Mouse (Mus musculus) heart, adult 10 weeks (tissue): ENCODE data around the gene 3110070M22Rik. TPM values are rescaled to one million over a fixed set of nuclear protein-coding genes. Genes with fewer than 3 reads are reported as not detected.

ENCODE experiments used
- polyA plus RNA-seq: library from polyadenylated mRNA; stranded (reverse); fragments of 350-450 nt; fragmentation: Illumina TruSeq; extraction: RNeasy Lipid Tissue Mini Kit (QIAGEN cat#74804); gene quantifications from one replicate; pipeline ENCODE4 v1.2.3, GENCODE M21; 2014; ENCODE audit warnings: low read depth, low replicate concordance

Gene 3110070M22Rik
- polyA plus RNA-seq, result 2.6 TPM

GRCm38 (mm10) chr13:119487880-119488580, at the start of gene 3110070M22Rik, which contains the start of gene Tmem267:
Gene 3110070M22Rik, minus strand, starts transcription at chr13:119488383.
Gene Tmem267, plus strand, starts transcription at chr13:119488039.

GRCm38 (mm10) chr13:119462596-119463560, 25.3 kb downstream of the 3110070M22Rik start, which contains the start of gene 4833420G17Rik:
Gene 4833420G17Rik, plus strand, starts transcription at chr13:119462768.

Other genes starting within 250 kb of the 3110070M22Rik start
- 122 TPM for gene Paip1, start 59.8 kb downstream of the 3110070M22Rik start, polyA plus RNA-seq
- gene 4833420G17Rik, start 25.6 kb downstream of the 3110070M22Rik start, polyA plus RNA-seq, result 19.3 TPM
- gene Tmem267, start 344 bp downstream of the 3110070M22Rik start, polyA plus RNA-seq, result 55.7 TPM
- gene Ccl28, start 135.4 kb upstream of the 3110070M22Rik start, polyA plus RNA-seq, result 0.34 TPM
- gene Hmgcs1, start 202.0 kb upstream of the 3110070M22Rik start, polyA plus RNA-seq, result 34.6 TPM